Mouse (Mus musculus) neutrophil, adult 83 days (primary cell): ENCODE measurements around the gene Mier3. TPM values are rescaled to one million over a fixed set of nuclear protein-coding genes. Genes with fewer than 3 reads are reported as not detected.

Source experiments
- total RNA-seq, 2 experiments: library from RNA; stranded (reverse); gene quantifications; one replicate each; pipeline ENCODE4 v1.2.4; 2023

The Mier3 gene
- 10 to 100 TPM; 56.1 to 58.2 TPM for total RNA-seq

GRCm38 (mm10) chr13:111680679-111681078 is at the start of gene Mier3:
Gene Mier3, plus strand, starts transcription at chr13:111680979.

Other genes with a start within 250 kb of the Mier3 start
- gene Gpbp1, start 190.9 kb upstream of the Mier3 start, total RNA-seq: 10 to 100 TPM; 56.3 to 65.9 TPM
- gene Gm49496, start 131.0 kb upstream of the Mier3 start, total RNA-seq: under 1 TPM in 1 of 2 experiments, not detected in 1; 0.44 TPM
- not detected for gene Gm10198, start 88.2 kb upstream of the Mier3 start, total RNA-seq
- gene Map3k1, start 128.0 kb downstream of the Mier3 start, total RNA-seq: 10 to 100 TPM; 56.1 to 66.2 TPM